11 mouse cellular contexts compared by ENCODE assay signal in the genomic region with DNA sequence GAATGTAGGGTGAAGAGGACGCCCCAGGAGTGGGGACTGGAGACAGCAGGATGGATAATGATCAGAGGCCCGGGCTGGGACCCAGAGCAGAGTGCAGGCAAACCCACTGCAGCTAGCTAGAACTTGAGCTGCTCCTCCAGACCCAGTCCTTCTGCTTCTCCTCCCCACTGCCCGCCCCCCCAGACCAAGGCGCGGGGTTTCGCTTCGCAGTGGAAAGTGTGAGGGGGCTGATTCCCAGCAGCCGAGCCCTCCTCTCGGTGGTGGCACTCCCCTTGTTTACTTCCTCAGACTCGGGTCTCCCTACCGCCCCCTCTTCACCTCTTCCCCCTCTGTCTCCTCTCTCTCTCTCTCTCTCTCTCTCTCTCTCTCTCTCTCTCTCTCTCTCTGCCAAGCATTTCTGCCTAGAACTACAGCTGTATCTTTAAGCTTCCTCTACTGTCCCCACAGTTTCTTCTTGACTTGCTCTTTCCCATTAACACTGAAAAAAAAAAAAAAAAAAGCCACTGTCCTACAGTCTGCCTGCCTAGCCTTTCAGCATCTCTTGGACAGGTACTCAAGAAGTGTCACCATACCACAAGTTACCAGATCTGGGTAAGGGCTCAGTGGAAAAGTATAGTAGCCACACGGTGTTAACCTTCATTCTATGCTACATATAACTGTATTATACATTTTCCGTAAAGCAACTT. TPM values are rescaled to one million over a fixed set of nuclear protein-coding genes. Genes with fewer than 3 reads are reported as not detected.
A peak's percentile ranks its signal among the peaks of the same experiment; 100 is the strongest.
DNase-seq lines count a peak whose midpoint lies in the region; ATAC-seq and TF ChIP-seq lines count a peak whose summit lies in the region.
"Had no signal": no experiment of that assay in that cellular context is flagged by ENCODE, and none has a peak within 500 bp of the region (broad histone marks: within the 10 kb centered on the region; RNA-seq: fewer than 3 reads in every experiment).

Gene Lag3 (minus strand): TSS at position 173 of the 686 bp plus-strand sequence.

- peaks cover 56% of the 10 kb centered on the region for H3K27me3 ChIP-seq in forebrain, embryonic 10.5 days (ENCODE audit: poor library complexity, severe bottlenecking)
- peaks cover 9% of the 10 kb centered on the region for H3K27me3 ChIP-seq in forebrain, embryonic 11.5 days (ENCODE audit: control insufficient read depth, insufficient read depth, low read length)
- H3K27me3 ChIP-seq in lung, postnatal 0 days (replicated peaks; ENCODE audit: insufficient read depth, low read length), result no peaks in the 10 kb centered on the region
- peaks cover 8% of the 10 kb centered on the region; the same call in 1 of the 2 replicates for H3K27me3 ChIP-seq in intestine, embryonic 16.5 days (replicated peaks; ENCODE audit: control insufficient read depth, insufficient read depth, low read length)

- no peak for TF ChIP-seq CTCF in lung, postnatal 0 days (IDR thresholded peaks at IDR 0.05)

- no peak for TF ChIP-seq EP300 in lung, postnatal 0 days (IDR thresholded peaks at IDR 0.05)

- peak within 1 kb of the TSS; percentile 81 for H3K27ac ChIP-seq in forebrain, embryonic 10.5 days
- H3K27ac ChIP-seq in forebrain, embryonic 11.5 days (ENCODE audit: low read depth, low read length), result no peak within 1 kb of the TSS
- no peak within 1 kb of the TSS for H3K27ac ChIP-seq in lung, postnatal 0 days (ENCODE audit: low read length)
- H3K27ac ChIP-seq in intestine, embryonic 16.5 days (ENCODE audit: low read length), result 0 out of 2 replicates have a peak within 1 kb of the TSS, but pooled peaks have one; percentile 4

- no peak within 1 kb of the TSS for H3K9ac ChIP-seq in forebrain, embryonic 11.5 days (ENCODE audit: low read length)
- H3K9ac ChIP-seq in lung, postnatal 0 days (replicated peaks; ENCODE audit: low read depth), result no peak within 1 kb of the TSS
- H3K9ac ChIP-seq in intestine, embryonic 16.5 days (ENCODE audit: low read depth, low read length), result no peak within 1 kb of the TSS

- peak within 1 kb of the TSS; percentile 45; the same call in 1 of the 2 replicates for H3K4me3 ChIP-seq in forebrain, embryonic 10.5 days
- H3K4me3 ChIP-seq in forebrain, embryonic 11.5 days (ENCODE audit: low read depth, low read length), result no peak within 1 kb of the TSS
- H3K4me3 ChIP-seq in lung, postnatal 0 days (ENCODE audit: low read depth, low read length), result no peak within 1 kb of the TSS
- peak within 1 kb of the TSS; percentile 5; the same call in 1 of the 2 replicates for H3K4me3 ChIP-seq in intestine, embryonic 16.5 days (ENCODE audit: low read length)
- H3K4me3 ChIP-seq: erythroblast, embryonic 14.5 days had no signal

- no peaks in the 10 kb centered on the region for H3K9me3 ChIP-seq in forebrain, embryonic 10.5 days
- H3K9me3 ChIP-seq in forebrain, embryonic 11.5 days (ENCODE audit: control insufficient read depth, low read length), result no peaks in the 10 kb centered on the region
- no peaks in the 10 kb centered on the region for H3K9me3 ChIP-seq in lung, postnatal 0 days (ENCODE audit: low read length)
- H3K9me3 ChIP-seq in intestine, embryonic 16.5 days (ENCODE audit: control insufficient read depth, low read length), result no peaks in the 10 kb centered on the region

- no peak for ATAC-seq in forebrain, embryonic 11.5 days (replicated peaks; ENCODE audit: low FRiP score)
- 0 out of 2 replicates have a peak, but pooled peaks have one; percentile 8 for ATAC-seq in lung, postnatal 0 days
- no peak for ATAC-seq in intestine, embryonic 16.5 days

- peaks cover 31% of the 10 kb centered on the region for H3K36me3 ChIP-seq in forebrain, embryonic 10.5 days (replicated peaks)
- H3K36me3 ChIP-seq in forebrain, embryonic 11.5 days (ENCODE audit: control insufficient read depth, insufficient read depth, low read length), result peaks cover 8% of the 10 kb centered on the region; the same call in 1 of the 2 replicates
- peaks cover 9% of the 10 kb centered on the region; the same call in 1 of the 2 replicates for H3K36me3 ChIP-seq in lung, postnatal 0 days (ENCODE audit: insufficient read depth, low read length)
- H3K36me3 ChIP-seq in intestine, embryonic 16.5 days (ENCODE audit: control insufficient read depth, insufficient read depth, low read length), result peaks cover 17% of the 10 kb centered on the region

- peaks cover 62% of the 10 kb centered on the region for H3K4me1 ChIP-seq in forebrain, embryonic 10.5 days
- peaks cover 23% of the 10 kb centered on the region for H3K4me1 ChIP-seq in forebrain, embryonic 11.5 days (replicated peaks; ENCODE audit: control insufficient read depth, insufficient read depth, low read length)
- H3K4me1 ChIP-seq in lung, postnatal 0 days (ENCODE audit: insufficient read depth, low read depth, low read length), result peaks cover 14% of the 10 kb centered on the region; the same call in 1 of the 2 replicates
- H3K4me1 ChIP-seq in intestine, embryonic 16.5 days (ENCODE audit: control insufficient read depth, insufficient read depth, low read length), result peaks cover 47% of the 10 kb centered on the region

- 16% methylated on average over 11 of the region's 13 CpGs for WGBS in forebrain, embryonic 10.5 days
- 19% methylated on average over 13 of the region's 13 CpGs for WGBS in forebrain, embryonic 11.5 days
- 17% methylated on average over 12 of the region's 13 CpGs for WGBS in lung, postnatal 0 days
- 29% methylated on average over 13 of the region's 13 CpGs for WGBS in intestine, embryonic 16.5 days

- no peak within 1 kb of the TSS for H3K4me2 ChIP-seq in forebrain, embryonic 11.5 days (ENCODE audit: low read depth, low read length, severe bottlenecking)
- no peak within 1 kb of the TSS for H3K4me2 ChIP-seq in lung, postnatal 0 days (replicated peaks; ENCODE audit: low read depth, low read length)
- peak within 1 kb of the TSS; percentile 19; the same call in 1 of the 2 replicates for H3K4me2 ChIP-seq in intestine, embryonic 16.5 days (ENCODE audit: low read depth, low read length)

- no peak for DNase-seq in forebrain, embryonic 10.5 days (ENCODE audit: extremely low spot score, low spot score)
- DNase-seq in forebrain, embryonic 11.5 days (ENCODE audit: low spot score), result no peak
- no peak for DNase-seq in lung, postnatal 0 days (ENCODE audit: low spot score)
- DNase-seq in lung, postnatal 14 days, result no peak
- peak; percentile 52 to 66 for DNase-seq in thymus, adult 18-20 months
- no peak for DNase-seq in ovary, adult 18-20 months (ENCODE audit: low spot score)
- DNase-seq in urinary bladder, postnatal 36 days (ENCODE audit: low spot score in 2 of 2), result no peak
- DNase-seq: adrenal gland, adult 2 months; layer of hippocampus, adult 9-11 months had no signal

RNA-seq across cellular contexts. Expression of gene Lag3, which starts in this region (rescaled TPM):
- polyA plus RNA-seq in forebrain, embryonic 10.5 days (2016; fragmentation: Nextera tagmentation; extraction: Ambion mirVana), result 0.76 and 0.88 TPM in 2 replicates
- polyA plus RNA-seq in forebrain, embryonic 11.5 days (2014; fragmentation: Nextera tagmentation; extraction: Ambion mirVana), result 2.3 and 2.5 TPM in 2 replicates
- polyA plus RNA-seq in lung, postnatal 0 days (2015; fragmentation: Nextera tagmentation; extraction: Ambion mirVana), result 2.3 TPM in 2 replicates
- 1.9 TPM in 2 replicates for polyA plus RNA-seq in intestine, embryonic 16.5 days (2015; fragmentation: Nextera tagmentation; extraction: Ambion mirVana)
- polyA plus RNA-seq: erythroblast, embryonic 14.5 days had no signal

Comparison
In these comparisons a context has a peak if more than half of its experiments do, and no peak if none do; other contexts are left out.
1. H3K27ac ChIP-seq: peak in forebrain, embryonic 10.5 days (single experiment) and intestine, embryonic 16.5 days (single experiment); none in forebrain, embryonic 11.5 days (single experiment) and lung, postnatal 0 days (single experiment).
2. H3K4me3 ChIP-seq: peak in forebrain, embryonic 10.5 days (single experiment) and intestine, embryonic 16.5 days (single experiment); none in forebrain, embryonic 11.5 days (single experiment) and lung, postnatal 0 days (single experiment).
3. DNase-seq: peak in thymus, adult 18-20 months (2 of 2); none in forebrain, embryonic 10.5 days (single experiment), forebrain, embryonic 11.5 days (single experiment), lung, postnatal 0 days (single experiment), lung, postnatal 14 days (single experiment), ovary, adult 18-20 months (single experiment) and urinary bladder, postnatal 36 days (0 of 2).